Mouse (Mus musculus) thymus, adult 2 months (tissue): Measurements from ENCODE around the gene Nom1.

Experiments used
- CTCF ChIP-seq: fragments of 200-500 bp; IDR thresholded peaks from 2 replicates; pipeline ENCODE4 v1.5.1; 2012; ENCODE audit warnings: mild to moderate bottlenecking, control low read depth, low read length, moderate library complexity, borderline replicate concordance; ENCODE audit not compliant: control insufficient read depth, poor library complexity, insufficient read depth; ENCODE audit errors: extremely low read depth
- POLR2A ChIP-seq: fragments of 200-500 bp; IDR thresholded peaks from 2 replicates; pipeline ENCODE4 v1.6.1; 2012; ENCODE audit warnings: mild to moderate bottlenecking, low read length, control low read depth, moderate library complexity; ENCODE audit not compliant: control insufficient read depth, poor library complexity, insufficient read depth; ENCODE audit errors: extremely low read depth

DNA sequence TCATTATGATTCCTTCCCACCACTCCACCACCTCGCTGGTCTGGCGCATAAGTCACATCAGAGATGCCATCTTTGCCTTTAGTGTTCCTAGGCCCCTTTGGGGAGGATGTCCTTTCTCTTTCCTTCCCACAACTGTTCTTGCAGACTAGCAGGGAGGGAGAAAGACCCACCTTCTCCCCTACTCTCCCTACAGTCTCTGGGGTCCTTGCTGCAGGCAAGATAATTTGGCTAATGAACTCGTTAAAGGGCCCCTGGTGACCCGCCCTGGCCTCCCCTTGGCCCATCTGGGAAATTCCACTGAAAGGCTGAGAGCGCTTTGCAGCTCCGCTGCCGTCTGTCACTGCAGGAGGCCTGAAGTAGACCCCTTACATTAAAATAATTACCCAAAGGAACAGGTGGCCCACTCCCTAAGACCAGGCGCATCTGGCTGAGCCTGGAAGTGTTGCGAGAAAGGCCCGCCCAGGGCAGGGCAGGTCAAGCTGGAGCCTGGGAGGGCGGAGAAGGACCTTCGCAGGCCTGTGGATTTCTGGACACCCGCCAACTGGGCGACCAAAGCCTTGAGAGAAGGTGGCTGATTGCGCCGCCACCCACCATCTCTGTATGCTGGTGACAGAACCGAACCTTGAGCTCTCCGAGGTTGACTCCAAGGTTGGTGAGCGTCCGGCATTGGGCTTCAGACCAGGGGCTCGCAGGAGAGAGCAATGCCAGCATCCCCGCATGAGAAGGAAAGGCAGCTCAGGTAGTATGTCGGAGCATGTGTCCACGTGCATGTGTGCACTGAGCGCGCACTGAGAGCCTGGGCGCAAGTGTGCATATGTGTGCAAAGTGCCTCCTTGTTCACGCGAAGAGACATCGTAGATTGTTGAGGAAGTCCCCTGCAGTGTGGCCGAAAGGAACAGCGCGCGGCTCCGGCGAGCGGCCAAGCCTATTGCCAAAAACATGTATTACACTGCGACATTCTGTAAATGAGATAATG, 50.8 kb downstream of the Nom1 start:
- TF ChIP-seq CTCF: no peak
- TF ChIP-seq POLR2A: no peak
